Mouse (Mus musculus) E14TG2a.4 (cell line): Measurements from ENCODE around the gene Cdc123.

ENCODE experiments used
- CTCF ChIP-seq: conservative IDR thresholded peaks from 2 replicates; pipeline ENCODE4 v1.5.1; 2014; ENCODE audit warnings: low read length
- NANOG ChIP-seq: IDR thresholded peaks from 2 replicates; pipeline ENCODE4 v1.6.1; 2014; ENCODE audit warnings: borderline replicate concordance, low read length, mixed read lengths

- TF ChIP-seq CTCF, result no peak
- no peak for TF ChIP-seq NANOG
Measured at GRCm38 (mm10) chr2:5793771-5794170, 51.2 kb downstream of the Cdc123 start.
